Mouse (Mus musculus): ENCODE data around the gene Scube1. TPM values are rescaled to one million over a fixed set of nuclear protein-coding genes. Genes with fewer than 3 reads are reported as not detected.

Gene Scube1
- polyA plus RNA-seq, 1 experiment, result 2.9 TPM

GRCm38 (mm10) chr15:83592260-83593188 lies 132.3 kb downstream of the Scube1 start:
- Histone ChIP-seq H3K27ac (ENCODE audit: insufficient read depth, low read length) (no peak overlapping the region), H3K4me3 (replicated peaks; ENCODE audit: insufficient read depth, low read depth, low read length) (no peak overlapping the region), H3K27me3 (ENCODE audit: control insufficient read depth, insufficient read depth, low read length) (no peaks in the 10 kb centered on the region), H3K4me1 (ENCODE audit: control insufficient read depth, insufficient read depth, low read length) (peaks cover 5% of the 10 kb centered on the region; the same call in 1 of the 2 replicates)
- no peak for DNase-seq
- TF ChIP-seq POLR2A (IDR thresholded peaks at IDR 0.05; ENCODE audit: borderline replicate concordance, insufficient read depth, low read length), result no peak
- TF ChIP-seq CTCF (IDR thresholded peaks at IDR 0.05; ENCODE audit: borderline replicate concordance, insufficient read depth, low read depth, low read length), result no peak
- 80% methylated on average over 8 of the region's 8 CpGs for WGBS

- H3K4me1 ChIP-seq (ENCODE audit: control insufficient read depth, insufficient read depth, low read length), result peaks cover 5% of the 10 kb centered on the region; the same call in 1 of the 2 replicates
- DNase-seq, result no peak
- WGBS, result 72% methylated on average over 6 of the region's 6 CpGs
- TF ChIP-seq POLR2A (IDR thresholded peaks at IDR 0.05; ENCODE audit: borderline replicate concordance, insufficient read depth, low read length) (no peak), CTCF (IDR thresholded peaks at IDR 0.05; ENCODE audit: borderline replicate concordance, insufficient read depth, low read depth, low read length) (no peak)
- no peak overlapping the region for H3K4me3 ChIP-seq (replicated peaks; ENCODE audit: insufficient read depth, low read depth, low read length)
- H3K27ac ChIP-seq (ENCODE audit: insufficient read depth, low read length), result no peak overlapping the region
- H3K27me3 ChIP-seq (ENCODE audit: control insufficient read depth, insufficient read depth, low read length), result no peaks in the 10 kb centered on the region
These were observed 133.1 kb downstream of the Scube1 start for GRCm38 (mm10) chr15:83591758-83592157.

- TF ChIP-seq CTCF (IDR thresholded peaks at IDR 0.05; ENCODE audit: borderline replicate concordance, insufficient read depth, low read depth, low read length) (no peak), POLR2A (IDR thresholded peaks at IDR 0.05; ENCODE audit: borderline replicate concordance, insufficient read depth, low read length) (no peak)
- Histone ChIP-seq H3K27me3 (ENCODE audit: control insufficient read depth, insufficient read depth, low read length) (no peaks in the 10 kb centered on the region), H3K4me3 (replicated peaks; ENCODE audit: insufficient read depth, low read depth, low read length) (no peak overlapping the region), H3K27ac (ENCODE audit: insufficient read depth, low read length) (no peak overlapping the region), H3K4me1 (ENCODE audit: control insufficient read depth, insufficient read depth, low read length) (peaks cover 5% of the 10 kb centered on the region; the same call in 1 of the 2 replicates)
- no peak for DNase-seq
- WGBS, result 91% methylated on average over 4 of the region's 4 CpGs
These were observed 134.0 kb downstream of the Scube1 start for GRCm38 (mm10) chr15:83590841-83591240.

GRCm38 (mm10) chr15:83584741-83585220 lies 140.0 kb downstream of the Scube1 start:
- 68% methylated on average over 6 of the region's 6 CpGs for WGBS
- Histone ChIP-seq H3K4me3 (replicated peaks; ENCODE audit: insufficient read depth, low read depth, low read length) (no peak overlapping the region), H3K27ac (ENCODE audit: insufficient read depth, low read length) (no peak overlapping the region), H3K4me1 (ENCODE audit: control insufficient read depth, insufficient read depth, low read length) (no peaks in the 10 kb centered on the region), H3K27me3 (ENCODE audit: control insufficient read depth, insufficient read depth, low read length) (no peaks in the 10 kb centered on the region)
- TF ChIP-seq POLR2A (IDR thresholded peaks at IDR 0.05; ENCODE audit: borderline replicate concordance, insufficient read depth, low read length) (no peak), CTCF (IDR thresholded peaks at IDR 0.05; ENCODE audit: borderline replicate concordance, insufficient read depth, low read depth, low read length) (no peak)
- no peak for DNase-seq

- Histone ChIP-seq H3K27ac (ENCODE audit: insufficient read depth, low read length) (no peak overlapping the region), H3K4me3 (replicated peaks; ENCODE audit: insufficient read depth, low read depth, low read length) (no peak overlapping the region), H3K27me3 (ENCODE audit: control insufficient read depth, insufficient read depth, low read length) (no peaks in the 10 kb centered on the region), H3K4me1 (ENCODE audit: control insufficient read depth, insufficient read depth, low read length) (no peaks in the 10 kb centered on the region)
- peak; percentile 45 for TF ChIP-seq CTCF (IDR thresholded peaks at IDR 0.05; ENCODE audit: borderline replicate concordance, insufficient read depth, low read depth, low read length)
- TF ChIP-seq POLR2A (IDR thresholded peaks at IDR 0.05; ENCODE audit: borderline replicate concordance, insufficient read depth, low read length), result no peak
- WGBS, result 75% methylated on average over 8 of the region's 8 CpGs
- no peak for DNase-seq
These were observed 141.2 kb downstream of the Scube1 start for GRCm38 (mm10) chr15:83583419-83584156.

- Histone ChIP-seq H3K27ac (ENCODE audit: insufficient read depth, low read length) (no peak overlapping the region), H3K27me3 (ENCODE audit: control insufficient read depth, insufficient read depth, low read length) (no peaks in the 10 kb centered on the region), H3K4me3 (replicated peaks; ENCODE audit: insufficient read depth, low read depth, low read length) (no peak overlapping the region), H3K4me1 (ENCODE audit: control insufficient read depth, insufficient read depth, low read length) (no peaks in the 10 kb centered on the region)
- no peak for DNase-seq
- TF ChIP-seq POLR2A (IDR thresholded peaks at IDR 0.05; ENCODE audit: borderline replicate concordance, insufficient read depth, low read length), result no peak
- no peak for TF ChIP-seq CTCF (IDR thresholded peaks at IDR 0.05; ENCODE audit: borderline replicate concordance, insufficient read depth, low read depth, low read length)
- 63% methylated on average over 4 of the region's 4 CpGs for WGBS
These were observed 141.9 kb downstream of the Scube1 start for GRCm38 (mm10) chr15:83582931-83583330.

GRCm38 (mm10) chr15:83576651-83577050 lies 148.2 kb downstream of the Scube1 start:
- Histone ChIP-seq H3K4me3 (replicated peaks; ENCODE audit: insufficient read depth, low read depth, low read length) (no peak overlapping the region), H3K4me1 (ENCODE audit: control insufficient read depth, insufficient read depth, low read length) (no peaks in the 10 kb centered on the region), H3K27ac (ENCODE audit: insufficient read depth, low read length) (no peak overlapping the region), H3K27me3 (ENCODE audit: control insufficient read depth, insufficient read depth, low read length) (no peaks in the 10 kb centered on the region)
- TF ChIP-seq POLR2A (IDR thresholded peaks at IDR 0.05; ENCODE audit: borderline replicate concordance, insufficient read depth, low read length) (no peak), CTCF (IDR thresholded peaks at IDR 0.05; ENCODE audit: borderline replicate concordance, insufficient read depth, low read depth, low read length) (no peak)
- 92% methylated on average over 9 of the region's 9 CpGs for WGBS
- DNase-seq, result no peak

Data from cerebellum, adult 2 months (tissue).